ENCODE assay signal across 7 mouse cellular contexts in genomic region chr11:76998705-76999226, GRCm38 (mm10). TPM values are rescaled to one million over a fixed set of nuclear protein-coding genes. Genes with fewer than 3 reads are reported as not detected.
A peak's percentile ranks its signal among the peaks of the same experiment; 100 is the strongest.
DNase-seq lines count a peak whose midpoint lies in the region; ATAC-seq and TF ChIP-seq lines count a peak whose summit lies in the region.

No protein-coding gene starts in this region.

- H3K4me3 ChIP-seq in thymus, adult 2 months (ENCODE audit: control insufficient read depth, insufficient read depth, low read length) = 0 out of 2 replicates have a peak overlapping the region, but pooled peaks have one; percentile 15
- H3K4me3 ChIP-seq in forebrain, embryonic 15.5 days = peak overlapping the region; percentile 57
- H3K4me3 ChIP-seq in liver, embryonic 14.5 days (ENCODE audit: insufficient read depth in 1 of 2, low read depth in 2 of 2, low read length in 2 of 2) = peak overlapping the region in 1 of 2 experiments; percentile 36; a peak in 2 of 4 replicates
- H3K4me3 ChIP-seq in stomach, postnatal 0 days (ENCODE audit: low read depth, low read length) = peak overlapping the region; percentile 47

- no peaks in the 10 kb centered on the region for H3K36me3 ChIP-seq in thymus, adult 2 months (ENCODE audit: control insufficient read depth, insufficient read depth, low read length)
- no peaks in the 10 kb centered on the region for H3K36me3 ChIP-seq in forebrain, embryonic 15.5 days
- H3K36me3 ChIP-seq in liver, embryonic 14.5 days (replicated peaks; ENCODE audit: control insufficient read depth, insufficient read depth, low read depth) = no peaks in the 10 kb centered on the region
- H3K36me3 ChIP-seq in stomach, postnatal 0 days (ENCODE audit: control insufficient read depth, insufficient read depth, low read length) = no peaks in the 10 kb centered on the region

- no peak for TF ChIP-seq POLR2A in thymus, adult 2 months (IDR thresholded peaks at IDR 0.05; ENCODE audit: control insufficient read depth, extremely low read depth, insufficient read depth, low read length, poor library complexity)

- no peak overlapping the region for H3K9ac ChIP-seq in forebrain, embryonic 15.5 days (replicated peaks)
- no peak overlapping the region for H3K9ac ChIP-seq in liver, embryonic 14.5 days (replicated peaks)
- H3K9ac ChIP-seq in stomach, postnatal 0 days (ENCODE audit: low read length) = peak overlapping the region; percentile 23

- TF ChIP-seq EP300 in liver, embryonic 14.5 days (IDR thresholded peaks at IDR 0.05; ENCODE audit: low read depth) = no peak
- TF ChIP-seq EP300 in stomach, postnatal 0 days (optimal IDR thresholded peaks at IDR 0.05) = no peak

- no peak for TF ChIP-seq CTCF in thymus, adult 2 months (IDR thresholded peaks at IDR 0.05; ENCODE audit: borderline replicate concordance, control insufficient read depth, extremely low read depth, insufficient read depth, low read length, poor library complexity)
- no peak for TF ChIP-seq CTCF in liver, embryonic 14.5 days (IDR thresholded peaks at IDR 0.05; ENCODE audit: low read depth)
- no peak for TF ChIP-seq CTCF in stomach, postnatal 0 days (IDR thresholded peaks at IDR 0.05; ENCODE audit: low read depth)

- H3K27me3 ChIP-seq in thymus, adult 2 months (ENCODE audit: control insufficient read depth, insufficient read depth, low read length) = peaks cover 21% of the 10 kb centered on the region
- H3K27me3 ChIP-seq in forebrain, embryonic 15.5 days = peaks cover 53% of the 10 kb centered on the region
- H3K27me3 ChIP-seq in liver, embryonic 14.5 days (ENCODE audit: control insufficient read depth, insufficient read depth, low read length) = peaks cover 45% of the 10 kb centered on the region
- 0 out of 2 replicates have a peak, but pooled peaks cover 2% of the 10 kb centered on the region for H3K27me3 ChIP-seq in stomach, postnatal 0 days (ENCODE audit: control insufficient read depth, insufficient read depth, low read length)

- H3K4me2 ChIP-seq in forebrain, embryonic 15.5 days (replicated peaks) = peak overlapping the region; percentile 98
- H3K4me2 ChIP-seq in liver, embryonic 14.5 days (ENCODE audit: low read depth) = peak overlapping the region; percentile 62
- peak overlapping the region; percentile 78 for H3K4me2 ChIP-seq in stomach, postnatal 0 days (replicated peaks; ENCODE audit: low read depth)

- no peak for DNase-seq in thymus, adult 2 months
- DNase-seq in thymus, postnatal 0 days (ENCODE audit: low spot score) = no peak
- DNase-seq in liver, embryonic 14.5 days (ENCODE audit: low read depth in 3 of 3, low spot score in 3 of 3) = no peak
- no peak for DNase-seq in stomach, postnatal 0 days (ENCODE audit: low spot score)
- no peak for DNase-seq in urinary bladder, adult 2 months (ENCODE audit: low spot score)
- DNase-seq in cerebellum, postnatal 4 days (ENCODE audit: low spot score in 2 of 2) = no peak

- no peak overlapping the region for H3K27ac ChIP-seq in thymus, adult 2 months (ENCODE audit: control insufficient read depth, insufficient read depth, low read length)
- no peak overlapping the region for H3K27ac ChIP-seq in forebrain, embryonic 15.5 days (replicated peaks)
- H3K27ac ChIP-seq in liver, embryonic 14.5 days = no peak overlapping the region
- no peak overlapping the region for H3K27ac ChIP-seq in stomach, postnatal 0 days (replicated peaks)

- H3K4me1 ChIP-seq in thymus, adult 2 months (replicated peaks; ENCODE audit: control insufficient read depth, insufficient read depth, low read length) = peaks cover 11% of the 10 kb centered on the region
- H3K4me1 ChIP-seq in forebrain, embryonic 15.5 days = peaks cover 25% of the 10 kb centered on the region
- H3K4me1 ChIP-seq in liver, embryonic 14.5 days (replicated peaks; ENCODE audit: control insufficient read depth in 2 of 2, insufficient read depth in 2 of 2, low read length in 1 of 2) = peaks cover 0 to 3% of the 10 kb centered on the region in 2 experiments; a peak in 1 of 4 replicates
- 0 out of 2 replicates have a peak, but pooled peaks cover 2% of the 10 kb centered on the region for H3K4me1 ChIP-seq in stomach, postnatal 0 days (replicated peaks; ENCODE audit: control insufficient read depth, insufficient read depth)

- no peaks in the 10 kb centered on the region for H3K9me3 ChIP-seq in forebrain, embryonic 15.5 days
- H3K9me3 ChIP-seq in liver, embryonic 14.5 days (ENCODE audit: control insufficient read depth, low read length) = no peaks in the 10 kb centered on the region
- no peaks in the 10 kb centered on the region for H3K9me3 ChIP-seq in stomach, postnatal 0 days (ENCODE audit: control insufficient read depth, low read length)

- WGBS in thymus, adult 2 months = 10% methylated on average over 24 of the region's 24 CpGs
- WGBS in forebrain, embryonic 15.5 days = 7% methylated on average over 24 of the region's 24 CpGs
- 13% methylated on average over 24 of the region's 24 CpGs for WGBS in liver, embryonic 14.5 days (ENCODE audit: insufficient replicate concordance)
- 16% methylated on average over 24 of the region's 24 CpGs for WGBS in stomach, postnatal 0 days

- no peak for ATAC-seq in forebrain, embryonic 15.5 days (replicated peaks)
- ATAC-seq in liver, embryonic 14.5 days (ENCODE audit: insufficient read depth) = no peak
- ATAC-seq in stomach, postnatal 0 days (ENCODE audit: low FRiP score, low TSS enrichment) = no peak

RNA-seq across cellular contexts. Expression of gene Slc6a4, which starts 0.4 kb away (rescaled TPM):
- polyA plus RNA-seq in thymus, adult 2 months (2012; rRNA removed) = 5.9 and 6.5 TPM in 2 replicates
- polyA plus RNA-seq in thymus, postnatal 0 days (2015; fragmentation: Nextera tagmentation; extraction: Ambion mirVana) = 0.66 and 1.1 TPM in 2 replicates
- polyA plus RNA-seq in forebrain, embryonic 15.5 days (2015; fragmentation: Nextera tagmentation; extraction: Ambion mirVana) = 0.43 and 0.60 TPM in 2 replicates
- polyA plus RNA-seq in liver, embryonic 14.5 days (2012; rRNA removed) = 2.4 and 2.7 TPM in 2 replicates
- 1.6 and 3.0 TPM in 2 replicates for polyA plus RNA-seq in liver, embryonic 14.5 days (2014; fragmentation: Nextera tagmentation; extraction: Ambion mirVana)
- polyA plus RNA-seq in stomach, postnatal 0 days (2015; fragmentation: Nextera tagmentation; extraction: Ambion mirVana) = 0.29 and 0.30 TPM in 2 replicates
- polyA plus RNA-seq in urinary bladder, adult 2 months (2012; rRNA removed) = 0.87 and 0.91 TPM in 2 replicates
